Mouse (Mus musculus): ENCODE data around the gene Col1a2. TPM values are rescaled to one million over a fixed set of nuclear protein-coding genes. Genes with fewer than 3 reads are reported as not detected.

Col1a2 gene
- total RNA-seq (2023): not detected

GRCm38 (mm10) chr6:4504603-4505131 is at the start of gene Col1a2:
TSS of gene Col1a2 (plus strand) at chr6:4504814.

Other genes starting within 250 kb of the Col1a2 start
- 10 to 100 TPM; 21.1 to 25.6 TPM for gene Casd1, start 96.0 kb downstream of the Col1a2 start, total RNA-seq (2023)
- gene Sgce, start 242.4 kb downstream of the Col1a2 start, total RNA-seq (2023): 1 to 10 TPM in 1 of 2 experiments, under 1 TPM in 1; 0.99 to 1.2 TPM
- gene Peg10, start 242.5 kb downstream of the Col1a2 start, total RNA-seq (2023): under 1 TPM; 0.26 to 0.59 TPM